In the genomic region with DNA sequence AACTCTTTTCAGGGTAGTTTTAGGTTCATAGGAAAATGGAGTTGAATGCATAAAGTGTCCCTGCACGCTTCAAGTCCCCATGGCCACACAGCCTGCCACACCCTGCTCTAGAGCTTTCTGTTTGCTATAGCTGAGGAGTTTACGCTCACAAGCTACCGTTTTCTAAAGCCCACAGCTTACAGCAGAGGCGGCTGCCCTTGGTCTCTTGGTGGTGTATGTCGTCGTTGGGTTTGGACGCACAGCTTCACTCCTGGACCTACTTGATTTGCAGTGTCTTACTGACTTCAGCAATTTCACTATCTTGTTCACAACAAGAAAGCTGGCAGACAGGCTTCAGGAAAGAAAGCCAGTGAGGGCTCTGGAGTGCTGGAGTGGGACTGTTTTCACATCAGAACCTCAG, we compare ENCODE assay signal across 20 mouse cellular contexts. TPM values are rescaled to one million over a fixed set of nuclear protein-coding genes. Genes with fewer than 3 reads are reported as not detected.
A peak's percentile ranks its signal among the peaks of the same experiment; 100 is the strongest.
DNase-seq lines count a peak whose midpoint lies in the region; ATAC-seq and TF ChIP-seq lines count a peak whose summit lies in the region.
"Had no signal": no experiment of that assay in that cellular context is flagged by ENCODE, and none has a peak within 500 bp of the region (broad histone marks: within the 10 kb centered on the region; RNA-seq: fewer than 3 reads in every experiment).

No protein-coding gene starts in this region.

- no peak overlapping the region for H3K9ac ChIP-seq in liver, postnatal 0 days (replicated peaks)
- peak overlapping the region; percentile 63; the same call in 1 of the 2 replicates for H3K9ac ChIP-seq in heart, embryonic 13.5 days
- no peak overlapping the region for H3K9ac ChIP-seq in midbrain, embryonic 14.5 days (replicated peaks; ENCODE audit: low read length)
- H3K9ac ChIP-seq: liver, embryonic 14.5 days; neural tube, embryonic 12.5 days had no signal

- ATAC-seq in liver, postnatal 0 days: no peak
- ATAC-seq in heart, embryonic 13.5 days (ENCODE audit: extremely low read depth, insufficient number of reproducible peaks, low FRiP score, low TSS enrichment): no peak
- no peak for ATAC-seq in midbrain, embryonic 14.5 days (ENCODE audit: low FRiP score, low TSS enrichment)
- ATAC-seq: forebrain, embryonic 14.5 days had no signal

- WGBS in liver, postnatal 0 days (ENCODE audit: insufficient replicate concordance): 53% methylated on average over 7 of the region's 7 CpGs
- WGBS in heart, embryonic 13.5 days: 43% methylated on average over 7 of the region's 7 CpGs
- WGBS in midbrain, embryonic 14.5 days: 81% methylated on average over 7 of the region's 7 CpGs

- H3K27ac ChIP-seq in liver, postnatal 0 days (ENCODE audit: low read depth): 0 out of 2 replicates have a peak overlapping the region, but pooled peaks have one; percentile 12
- H3K27ac ChIP-seq in brown adipose tissue, adult 24 weeks (replicated peaks; ENCODE audit: low read depth, low read length): peak overlapping the region; percentile 84
- H3K27ac ChIP-seq in heart, embryonic 13.5 days (replicated peaks): peak overlapping the region; percentile 72
- H3K27ac ChIP-seq in midbrain, embryonic 14.5 days (replicated peaks; ENCODE audit: low read depth, low read length): no peak overlapping the region
- H3K27ac ChIP-seq: hindbrain, embryonic 10.5 days; liver, embryonic 14.5 days; neural tube, embryonic 12.5 days had no signal

- DNase-seq in liver, postnatal 0 days: no peak
- no peak for DNase-seq in liver
- DNase-seq in induced T-regulatory cell, adult 2 months (ENCODE audit: low read depth): peak; percentile 82
- no peak for DNase-seq in cerebellum, adult 8-10 months
- DNase-seq in embryo, embryonic 11 days: no peak
- no peak for DNase-seq in midbrain, embryonic 14.5 days
- DNase-seq: adrenal gland, postnatal 10 days; cerebellum, adult 18-20 months; gastrocnemius, postnatal 10 days; left cerebral cortex, postnatal 4 days; lung, postnatal 10 days; thymus, postnatal 36 days had no signal

- TF ChIP-seq EP300 in liver, postnatal 0 days (IDR thresholded peaks at IDR 0.05; ENCODE audit: low read depth): no peak

- H3K36me3 ChIP-seq in liver, postnatal 0 days (replicated peaks; ENCODE audit: insufficient read depth, low read length): no peaks in the 10 kb centered on the region
- H3K36me3 ChIP-seq in heart, embryonic 13.5 days: no peaks in the 10 kb centered on the region
- H3K36me3 ChIP-seq in midbrain, embryonic 14.5 days (ENCODE audit: control insufficient read depth, insufficient read depth, low read length): no peaks in the 10 kb centered on the region
- H3K36me3 ChIP-seq: hindbrain, embryonic 10.5 days; neural tube, embryonic 12.5 days had no signal

- TF ChIP-seq CTCF in liver, postnatal 0 days (IDR thresholded peaks at IDR 0.05; ENCODE audit: low read depth): no peak

- H3K4me2 ChIP-seq in liver, postnatal 0 days (ENCODE audit: low read depth, low read length): no peak overlapping the region
- peak overlapping the region; percentile 35 for H3K4me2 ChIP-seq in heart, embryonic 13.5 days
- no peak overlapping the region for H3K4me2 ChIP-seq in midbrain, embryonic 14.5 days (ENCODE audit: low read length)
- H3K4me2 ChIP-seq: neural tube, embryonic 12.5 days had no signal

- no peaks in the 10 kb centered on the region for H3K27me3 ChIP-seq in liver, postnatal 0 days (ENCODE audit: insufficient read depth, low read length)
- H3K27me3 ChIP-seq in heart, embryonic 13.5 days (replicated peaks): no peaks in the 10 kb centered on the region
- H3K27me3 ChIP-seq in midbrain, embryonic 14.5 days (ENCODE audit: control insufficient read depth, insufficient read depth, low read length): no peaks in the 10 kb centered on the region
- H3K27me3 ChIP-seq: CH12.LX; neural tube, embryonic 12.5 days had no signal

- H3K4me3 ChIP-seq in liver, postnatal 0 days (ENCODE audit: low read depth, low read length): no peak overlapping the region
- no peak overlapping the region for H3K4me3 ChIP-seq in brown adipose tissue, adult 24 weeks (ENCODE audit: insufficient read depth, low read depth, low read length)
- H3K4me3 ChIP-seq in heart, embryonic 13.5 days: no peak overlapping the region
- no peak overlapping the region for H3K4me3 ChIP-seq in midbrain, embryonic 14.5 days (replicated peaks; ENCODE audit: low read depth, low read length)
- H3K4me3 ChIP-seq: erythroblast, embryonic 14.5 days; hindbrain, embryonic 10.5 days; neural tube, embryonic 12.5 days had no signal

- H3K9me3 ChIP-seq in liver, postnatal 0 days (ENCODE audit: low read length): no peaks in the 10 kb centered on the region
- H3K9me3 ChIP-seq in heart, embryonic 13.5 days: no peaks in the 10 kb centered on the region
- H3K9me3 ChIP-seq in midbrain, embryonic 14.5 days (ENCODE audit: control insufficient read depth, low read length): no peaks in the 10 kb centered on the region
- H3K9me3 ChIP-seq: hindbrain, embryonic 10.5 days; neural tube, embryonic 12.5 days had no signal

- no peaks in the 10 kb centered on the region for H3K4me1 ChIP-seq in liver, postnatal 0 days (ENCODE audit: insufficient read depth)
- H3K4me1 ChIP-seq in brown adipose tissue, adult 24 weeks (ENCODE audit: control insufficient read depth, insufficient read depth, insufficient read length, low read length): no peaks in the 10 kb centered on the region
- peaks cover 23% of the 10 kb centered on the region for H3K4me1 ChIP-seq in heart, embryonic 13.5 days
- H3K4me1 ChIP-seq in midbrain, embryonic 14.5 days (ENCODE audit: control insufficient read depth, insufficient read depth, low read length): no peaks in the 10 kb centered on the region
- H3K4me1 ChIP-seq: hindbrain, embryonic 10.5 days; neural tube, embryonic 12.5 days had no signal

RNA-seq across cellular contexts. Expression of a gene that starts 24.8 kb away (rescaled TPM):
- 0.99 and 1.4 TPM in 2 replicates for polyA plus RNA-seq in liver, postnatal 0 days (2015; fragmentation: Nextera tagmentation; extraction: Ambion mirVana)
- not detected in 2 replicates for polyA plus RNA-seq in brown adipose tissue, adult 24 weeks (2012; ENCODE audit: insufficient read depth, insufficient read length, missing spikeins)
- polyA plus RNA-seq in heart, embryonic 13.5 days (2015; fragmentation: Nextera tagmentation; extraction: Ambion mirVana): 0.11 and 0.31 TPM in 2 replicates
- not detected in 2 replicates for polyA plus RNA-seq in midbrain, embryonic 14.5 days (2014; fragmentation: Nextera tagmentation; extraction: Ambion mirVana)
- polyA plus RNA-seq: erythroblast, embryonic 14.5 days had no signal
